Mouse (Mus musculus): ENCODE measurements around the gene Arid1b. TPM values are rescaled to one million over a fixed set of nuclear protein-coding genes. Genes with fewer than 3 reads are reported as not detected.

Gene Arid1b
- polyA plus RNA-seq, 1 experiment from 2014 or later, result 20.5 TPM

- H3K4me1 ChIP-seq (replicated peaks; ENCODE audit: control insufficient read depth, insufficient read depth, low read length), result peaks cover 27% of the 10 kb centered on the region
- WGBS, result 80% methylated on average over 7 of the region's 7 CpGs
- peaks cover 4% of the 10 kb centered on the region; the same call in 1 of the 2 replicates for H3K27me3 ChIP-seq (ENCODE audit: control insufficient read depth, insufficient read depth, low read length)
- H3K4me2 ChIP-seq (replicated peaks), result no peak overlapping the region
- DNase-seq (ENCODE audit: low spot score) (no peak), ATAC-seq (ENCODE audit: low FRiP score) (no peak)
- H3K9me3 ChIP-seq (ENCODE audit: control insufficient read depth, low read length), result no peaks in the 10 kb centered on the region
- H3K4me3 ChIP-seq (replicated peaks; ENCODE audit: low read length), result no peak overlapping the region
- H3K36me3 ChIP-seq (replicated peaks; ENCODE audit: control insufficient read depth, insufficient read depth), result peaks cover 58% of the 10 kb centered on the region
- no peak overlapping the region for H3K9ac ChIP-seq
- no peak overlapping the region for H3K27ac ChIP-seq
Measured at GRCm38 (mm10) chr17:5326689-5327088, 332.6 kb downstream of the Arid1b start.

- no peak for DNase-seq (ENCODE audit: low spot score)
- Histone ChIP-seq H3K36me3 (replicated peaks; ENCODE audit: control insufficient read depth, insufficient read depth) (peaks cover 64% of the 10 kb centered on the region), H3K4me3 (replicated peaks; ENCODE audit: low read length) (no peak overlapping the region), H3K27me3 (ENCODE audit: control insufficient read depth, insufficient read depth, low read length) (peaks cover 4% of the 10 kb centered on the region; the same call in 1 of the 2 replicates), H3K4me1 (replicated peaks; ENCODE audit: control insufficient read depth, insufficient read depth, low read length) (peaks cover 26% of the 10 kb centered on the region), H3K4me2 (replicated peaks) (no peak overlapping the region), H3K9ac (no peak overlapping the region), H3K9me3 (ENCODE audit: control insufficient read depth, low read length) (no peaks in the 10 kb centered on the region), H3K27ac (no peak overlapping the region)
- WGBS, result 92% methylated on average over 12 of the region's 12 CpGs
- ATAC-seq (ENCODE audit: low FRiP score), result no peak
Measured at GRCm38 (mm10) chr17:5327480-5328180, 333.5 kb downstream of the Arid1b start.

GRCm38 (mm10) chr17:5329478-5329877 lies 335.3 kb downstream of the Arid1b start:
- 80% methylated on average over 4 of the region's 4 CpGs for WGBS
- no peak for DNase-seq (ENCODE audit: low spot score)
- Histone ChIP-seq H3K27ac (no peak overlapping the region), H3K4me1 (replicated peaks; ENCODE audit: control insufficient read depth, insufficient read depth, low read length) (peaks cover 9% of the 10 kb centered on the region), H3K4me2 (replicated peaks) (no peak overlapping the region), H3K36me3 (replicated peaks; ENCODE audit: control insufficient read depth, insufficient read depth) (peaks cover 71% of the 10 kb centered on the region), H3K9ac (no peak overlapping the region), H3K27me3 (ENCODE audit: control insufficient read depth, insufficient read depth, low read length) (peaks cover 4% of the 10 kb centered on the region; the same call in 1 of the 2 replicates), H3K4me3 (replicated peaks; ENCODE audit: low read length) (no peak overlapping the region), H3K9me3 (ENCODE audit: control insufficient read depth, low read length) (no peaks in the 10 kb centered on the region)
- no peak for ATAC-seq (ENCODE audit: low FRiP score)

- Histone ChIP-seq H3K4me3 (replicated peaks; ENCODE audit: low read length) (no peak overlapping the region), H3K27ac (no peak overlapping the region), H3K36me3 (replicated peaks; ENCODE audit: control insufficient read depth, insufficient read depth) (peaks cover 77% of the 10 kb centered on the region), H3K27me3 (ENCODE audit: control insufficient read depth, insufficient read depth, low read length) (peaks cover 4% of the 10 kb centered on the region; the same call in 1 of the 2 replicates), H3K9me3 (ENCODE audit: control insufficient read depth, low read length) (no peaks in the 10 kb centered on the region), H3K4me2 (replicated peaks) (no peak overlapping the region), H3K4me1 (replicated peaks; ENCODE audit: control insufficient read depth, insufficient read depth, low read length) (peaks cover 4% of the 10 kb centered on the region), H3K9ac (no peak overlapping the region)
- DNase-seq (ENCODE audit: low spot score) (no peak), ATAC-seq (ENCODE audit: low FRiP score) (no peak)
- 44% methylated on average over 6 of the region's 6 CpGs for WGBS
Measured at GRCm38 (mm10) chr17:5330063-5330462, 335.9 kb downstream of the Arid1b start.

- no peaks in the 10 kb centered on the region for H3K9me3 ChIP-seq (ENCODE audit: control insufficient read depth, low read length)
- no peaks in the 10 kb centered on the region for H3K4me1 ChIP-seq (replicated peaks; ENCODE audit: control insufficient read depth, insufficient read depth, low read length)
- no peak overlapping the region for H3K9ac ChIP-seq
- WGBS, result 94% methylated on average over 7 of the region's 7 CpGs
- H3K4me2 ChIP-seq (replicated peaks), result no peak overlapping the region
- ATAC-seq (ENCODE audit: low FRiP score) (no peak), DNase-seq (ENCODE audit: low spot score) (no peak)
- H3K36me3 ChIP-seq (replicated peaks; ENCODE audit: control insufficient read depth, insufficient read depth), result peaks cover 83% of the 10 kb centered on the region
- H3K27me3 ChIP-seq (ENCODE audit: control insufficient read depth, insufficient read depth, low read length), result peaks cover 4% of the 10 kb centered on the region; the same call in 1 of the 2 replicates
- H3K4me3 ChIP-seq (replicated peaks; ENCODE audit: low read length), result no peak overlapping the region
- H3K27ac ChIP-seq, result no peak overlapping the region
Measured at GRCm38 (mm10) chr17:5330644-5331043, 336.5 kb downstream of the Arid1b start.

- WGBS, result 83% methylated on average over 1 of the region's 1 CpGs
- H3K4me3 ChIP-seq (replicated peaks; ENCODE audit: low read length), result no peak overlapping the region
- H3K27me3 ChIP-seq (ENCODE audit: control insufficient read depth, insufficient read depth, low read length), result peaks cover 4% of the 10 kb centered on the region; the same call in 1 of the 2 replicates
- H3K27ac ChIP-seq, result no peak overlapping the region
- no peak for ATAC-seq (ENCODE audit: low FRiP score)
- peaks cover 88% of the 10 kb centered on the region for H3K36me3 ChIP-seq (replicated peaks; ENCODE audit: control insufficient read depth, insufficient read depth)
- no peak overlapping the region for H3K4me2 ChIP-seq (replicated peaks)
- H3K9me3 ChIP-seq (ENCODE audit: control insufficient read depth, low read length), result no peaks in the 10 kb centered on the region
- no peak overlapping the region for H3K9ac ChIP-seq
- no peaks in the 10 kb centered on the region for H3K4me1 ChIP-seq (replicated peaks; ENCODE audit: control insufficient read depth, insufficient read depth, low read length)
- DNase-seq (ENCODE audit: low spot score), result no peak
Measured at GRCm38 (mm10) chr17:5331387-5331786, 337.3 kb downstream of the Arid1b start.

GRCm38 (mm10) chr17:5334567-5334966 lies 340.4 kb downstream of the Arid1b start:
- Histone ChIP-seq H3K27ac (no peak overlapping the region), H3K9me3 (ENCODE audit: control insufficient read depth, low read length) (no peaks in the 10 kb centered on the region), H3K4me3 (replicated peaks; ENCODE audit: low read length) (no peak overlapping the region), H3K9ac (no peak overlapping the region), H3K4me2 (replicated peaks) (no peak overlapping the region), H3K4me1 (replicated peaks; ENCODE audit: control insufficient read depth, insufficient read depth, low read length) (no peaks in the 10 kb centered on the region), H3K36me3 (replicated peaks; ENCODE audit: control insufficient read depth, insufficient read depth) (peaks cover 87% of the 10 kb centered on the region), H3K27me3 (ENCODE audit: control insufficient read depth, insufficient read depth, low read length) (no peaks in the 10 kb centered on the region)
- WGBS, result 90% methylated on average over 7 of the region's 7 CpGs
- peak; percentile 40; the same call in 1 of the 2 replicates for ATAC-seq (ENCODE audit: low FRiP score)
- DNase-seq (ENCODE audit: low spot score), result no peak

- H3K27me3 ChIP-seq (ENCODE audit: control insufficient read depth, insufficient read depth, low read length), result no peaks in the 10 kb centered on the region
- ATAC-seq (ENCODE audit: low FRiP score) (no peak), DNase-seq (ENCODE audit: low spot score) (no peak)
- H3K4me3 ChIP-seq (replicated peaks; ENCODE audit: low read length), result no peak overlapping the region
- no peak overlapping the region for H3K27ac ChIP-seq
- WGBS, result 84% methylated on average over 1 of the region's 1 CpGs
- H3K4me1 ChIP-seq (replicated peaks; ENCODE audit: control insufficient read depth, insufficient read depth, low read length), result no peaks in the 10 kb centered on the region
- H3K36me3 ChIP-seq (replicated peaks; ENCODE audit: control insufficient read depth, insufficient read depth), result peaks cover 55% of the 10 kb centered on the region
- no peaks in the 10 kb centered on the region for H3K9me3 ChIP-seq (ENCODE audit: control insufficient read depth, low read length)
- H3K9ac ChIP-seq, result no peak overlapping the region
- H3K4me2 ChIP-seq (replicated peaks), result no peak overlapping the region
Measured at GRCm38 (mm10) chr17:5344426-5344825, 350.3 kb downstream of the Arid1b start.

- H3K4me2 ChIP-seq (replicated peaks), result no peak overlapping the region
- 94% methylated on average over 5 of the region's 5 CpGs for WGBS
- no peaks in the 10 kb centered on the region for H3K27me3 ChIP-seq (ENCODE audit: control insufficient read depth, insufficient read depth, low read length)
- ATAC-seq (ENCODE audit: low FRiP score) (no peak), DNase-seq (ENCODE audit: low spot score) (no peak)
- H3K9ac ChIP-seq, result no peak overlapping the region
- H3K4me1 ChIP-seq (replicated peaks; ENCODE audit: control insufficient read depth, insufficient read depth, low read length), result no peaks in the 10 kb centered on the region
- no peak overlapping the region for H3K27ac ChIP-seq
- H3K36me3 ChIP-seq (replicated peaks; ENCODE audit: control insufficient read depth, insufficient read depth), result peaks cover 42% of the 10 kb centered on the region
- H3K4me3 ChIP-seq (replicated peaks; ENCODE audit: low read length), result no peak overlapping the region
- no peaks in the 10 kb centered on the region for H3K9me3 ChIP-seq (ENCODE audit: control insufficient read depth, low read length)
Measured at GRCm38 (mm10) chr17:5345810-5346209, 351.7 kb downstream of the Arid1b start.

Data from hindbrain, embryonic 14.5 days (tissue).